ENCODE assay signal across 11 mouse cellular contexts in the genomic region with DNA sequence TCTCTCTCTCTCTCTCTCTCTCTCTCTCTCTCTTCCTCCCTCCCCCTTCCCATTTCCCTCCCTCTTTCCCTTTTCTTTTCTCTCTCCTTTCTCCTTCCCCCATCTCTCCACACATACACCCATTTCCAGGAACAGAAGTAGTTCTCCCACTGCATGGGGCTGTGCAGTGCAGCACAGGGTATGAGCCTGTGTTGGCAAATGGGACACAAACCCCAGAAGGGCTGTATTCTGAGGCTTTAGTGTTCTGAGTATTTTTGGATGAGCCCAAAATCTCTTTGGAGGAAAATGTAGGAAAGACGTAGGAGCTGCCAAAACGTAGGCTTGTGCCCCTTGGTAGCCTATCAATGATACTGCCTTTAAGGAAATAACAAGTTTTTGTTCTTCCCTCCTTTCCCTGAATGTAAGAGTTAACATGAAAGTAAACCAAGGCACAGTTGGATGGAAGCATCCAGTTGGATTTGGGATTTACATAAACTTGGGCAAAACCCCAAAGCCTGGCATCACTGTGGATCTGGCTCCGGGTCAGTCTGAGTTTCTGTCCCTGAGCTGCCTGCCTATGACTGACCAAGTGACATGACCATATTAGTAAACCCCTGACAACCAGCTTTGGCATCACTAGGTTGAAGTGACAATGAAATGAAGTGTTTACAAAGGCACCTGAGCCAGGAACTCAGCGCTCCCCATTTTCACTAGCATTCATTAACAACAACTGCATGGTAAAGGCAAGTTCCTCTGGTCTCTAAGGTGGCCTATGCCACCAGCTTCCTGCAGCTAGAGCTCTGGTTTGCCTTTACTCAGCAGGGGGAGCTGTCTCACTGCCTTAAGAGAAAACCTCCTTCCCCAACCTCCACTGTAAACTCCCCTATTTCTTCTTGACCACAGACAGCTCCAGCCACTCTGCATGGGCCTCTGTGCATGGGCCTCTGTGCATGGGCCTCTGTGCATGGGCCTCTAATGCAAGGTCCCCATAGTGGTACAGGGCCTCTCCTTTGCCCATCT. TPM values are rescaled to one million over a fixed set of nuclear protein-coding genes. Genes with fewer than 3 reads are reported as not detected.
DNase-seq lines count a peak whose midpoint lies in the region; ATAC-seq and TF ChIP-seq lines count a peak whose summit lies in the region.
"Had no signal": no experiment of that assay in that cellular context is flagged by ENCODE, and none has a peak within 500 bp of the region (broad histone marks: within the 10 kb centered on the region; RNA-seq: fewer than 3 reads in every experiment).

No protein-coding gene starts in this region.

- DNase-seq in kidney, postnatal 0 days (ENCODE audit: low spot score), result peak; percentile 57
- no peak for DNase-seq in kidney, adult 11 months
- DNase-seq in ES-CJ7 (ENCODE audit: low read depth, low spot score), result peak; percentile 33
- DNase-seq in heart, adult 18-20 months, result no peak
- DNase-seq: adrenal gland, postnatal 14 days had no signal

- WGBS in kidney, postnatal 0 days, result 85% methylated on average over 4 of the region's 4 CpGs
- WGBS in neural tube, embryonic 13.5 days, result 82% methylated on average over 4 of the region's 4 CpGs

- no peak for ATAC-seq in kidney, postnatal 0 days (replicated peaks; ENCODE audit: low FRiP score, low read depth)
- ATAC-seq in neural tube, embryonic 13.5 days (ENCODE audit: low read depth), result peak; percentile 55
- ATAC-seq in erythroid progenitor cell, adult 5-6 weeks (replicated peaks; ENCODE audit: low FRiP score, poor library complexity, severe bottlenecking), result no peak
- no peak for ATAC-seq in cerebellum, adult (ENCODE audit: insufficient number of reproducible peaks, low FRiP score, low TSS enrichment)
- ATAC-seq: intestine, embryonic 15.5 days had no signal

- H3K27ac ChIP-seq in kidney, postnatal 0 days, result no peak overlapping the region
- H3K27ac ChIP-seq in cortical plate, adult 2 months (ENCODE audit: insufficient read depth, low read length), result no peak overlapping the region
- peak overlapping the region; percentile 76 for H3K27ac ChIP-seq in neural tube, embryonic 13.5 days (replicated peaks)
- H3K27ac ChIP-seq: intestine, embryonic 15.5 days had no signal

- TF ChIP-seq CTCF in kidney, postnatal 0 days (IDR thresholded peaks at IDR 0.05; ENCODE audit: low read depth), result peak; percentile 56
- TF ChIP-seq CTCF in cortical plate, adult 2 months (IDR thresholded peaks at IDR 0.05; ENCODE audit: extremely low read depth, insufficient read depth, low read length), result peak; percentile 43

- no peak overlapping the region for H3K4me3 ChIP-seq in kidney, postnatal 0 days (replicated peaks; ENCODE audit: low read depth, low read length)
- no peak overlapping the region for H3K4me3 ChIP-seq in cortical plate, adult 2 months (ENCODE audit: insufficient read depth, low read length)
- no peak overlapping the region for H3K4me3 ChIP-seq in neural tube, embryonic 13.5 days
- H3K4me3 ChIP-seq: intestine, embryonic 15.5 days had no signal

- no peaks in the 10 kb centered on the region for H3K27me3 ChIP-seq in kidney, postnatal 0 days (ENCODE audit: insufficient read depth, low read length)
- H3K27me3 ChIP-seq in neural tube, embryonic 13.5 days, result no peaks in the 10 kb centered on the region
- H3K27me3 ChIP-seq: intestine, embryonic 15.5 days had no signal

- no peaks in the 10 kb centered on the region for H3K36me3 ChIP-seq in kidney, postnatal 0 days (ENCODE audit: insufficient read depth, low read length)
- no peaks in the 10 kb centered on the region for H3K36me3 ChIP-seq in neural tube, embryonic 13.5 days
- H3K36me3 ChIP-seq: intestine, embryonic 15.5 days had no signal

- TF ChIP-seq POLR2A in cortical plate, adult 2 months (IDR thresholded peaks at IDR 0.05; ENCODE audit: extremely low read depth, insufficient read depth, low read length), result no peak

- no peak overlapping the region for H3K9ac ChIP-seq in kidney, postnatal 0 days (ENCODE audit: low read depth, low read length)
- no peak overlapping the region for H3K9ac ChIP-seq in neural tube, embryonic 13.5 days
- H3K9ac ChIP-seq: intestine, embryonic 15.5 days had no signal

- no peaks in the 10 kb centered on the region for H3K4me1 ChIP-seq in kidney, postnatal 0 days (replicated peaks; ENCODE audit: insufficient read depth, low read length)
- H3K4me1 ChIP-seq in cortical plate, adult 2 months (ENCODE audit: control insufficient read depth, insufficient read depth, low read length), result peaks cover 9% of the 10 kb centered on the region
- peaks cover 22% of the 10 kb centered on the region for H3K4me1 ChIP-seq in neural tube, embryonic 13.5 days (replicated peaks)
- H3K4me1 ChIP-seq: intestine, embryonic 15.5 days had no signal

- H3K4me2 ChIP-seq in kidney, postnatal 0 days (ENCODE audit: low read length), result no peak overlapping the region
- no peak overlapping the region for H3K4me2 ChIP-seq in neural tube, embryonic 13.5 days
- H3K4me2 ChIP-seq: intestine, embryonic 15.5 days had no signal

- no peaks in the 10 kb centered on the region for H3K9me3 ChIP-seq in kidney, postnatal 0 days (replicated peaks; ENCODE audit: low read length)
- H3K9me3 ChIP-seq in neural tube, embryonic 13.5 days, result no peaks in the 10 kb centered on the region
- H3K9me3 ChIP-seq: intestine, embryonic 15.5 days had no signal

RNA-seq across cellular contexts. Expression of gene 4930524B15Rik, which starts 23.5 kb away (rescaled TPM):
- polyA plus RNA-seq in kidney, postnatal 0 days (2015; fragmentation: Nextera tagmentation; extraction: Ambion mirVana), result 0.10 and 0.18 TPM in 2 replicates
- 0.09 and 0.15 TPM in 2 replicates for polyA plus RNA-seq in cortical plate, adult 2 months (2012; rRNA removed)
- 0.22 and 0.23 TPM in 2 replicates for polyA plus RNA-seq in neural tube, embryonic 13.5 days (2015; fragmentation: Nextera tagmentation; extraction: Ambion mirVana)
- not detected for total RNA-seq in heart, adult 18-20 months (2021)
- not detected in 2 replicates for total RNA-seq in erythroid progenitor cell, adult 5-6 weeks (2015; ENCODE audit: low replicate concordance)
- total RNA-seq in erythroid progenitor cell, adult 5-6 weeks (2017; ENCODE audit: low replicate concordance), result not detected in 2 replicates
- total RNA-seq: adrenal gland, postnatal 14 days had no signal
- polyA plus RNA-seq: intestine, embryonic 15.5 days; neural tube, embryonic 11.5 days had no signal

RNA-seq across cellular contexts. Expression of gene Nsg2, which starts 58.3 kb away (rescaled TPM):
- 7.2 and 9.2 TPM in 2 replicates for polyA plus RNA-seq in kidney, postnatal 0 days (2015; fragmentation: Nextera tagmentation; extraction: Ambion mirVana)
- polyA plus RNA-seq in cortical plate, adult 2 months (2012; rRNA removed), result 492 and 504 TPM in 2 replicates
- polyA plus RNA-seq in neural tube, embryonic 13.5 days (2015; fragmentation: Nextera tagmentation; extraction: Ambion mirVana), result 356 and 366 TPM in 2 replicates
- 1 to 10 TPM in 1 of 2 experiments, under 1 TPM in 1; 0.69 to 1.4 TPM for total RNA-seq in heart, adult 18-20 months (2021)
- 0.72 TPM in 1 of 2 replicates, not detected in the other for total RNA-seq in erythroid progenitor cell, adult 5-6 weeks (2015; ENCODE audit: low replicate concordance)
- total RNA-seq in erythroid progenitor cell, adult 5-6 weeks (2017; ENCODE audit: low replicate concordance), result 0.90 TPM in 1 of 2 replicates, not detected in the other

Comparison
In these comparisons a context has a peak if more than half of its experiments do, and no peak if none do; other contexts are left out.
1. DNase-seq: peak in kidney, postnatal 0 days (single experiment) and ES-CJ7 (single experiment); none in kidney, adult 11 months (single experiment) and heart, adult 18-20 months (0 of 2).
2. RNA of gene Nsg2, which starts 58.3 kb away (polyA plus RNA-seq): 492 to 504 TPM in cortical plate, adult 2 months and 356 to 366 TPM in neural tube, embryonic 13.5 days; 7.2 to 9.2 TPM in kidney, postnatal 0 days; every median in the first group is over 10 times any median in the second.